Mouse (Mus musculus): ENCODE measurements around the gene Bbx. TPM values are rescaled to one million over a fixed set of nuclear protein-coding genes. Genes with fewer than 3 reads are reported as not detected.

Gene Bbx
- polyA plus RNA-seq, 1 experiment: 4.6 TPM

DNA sequence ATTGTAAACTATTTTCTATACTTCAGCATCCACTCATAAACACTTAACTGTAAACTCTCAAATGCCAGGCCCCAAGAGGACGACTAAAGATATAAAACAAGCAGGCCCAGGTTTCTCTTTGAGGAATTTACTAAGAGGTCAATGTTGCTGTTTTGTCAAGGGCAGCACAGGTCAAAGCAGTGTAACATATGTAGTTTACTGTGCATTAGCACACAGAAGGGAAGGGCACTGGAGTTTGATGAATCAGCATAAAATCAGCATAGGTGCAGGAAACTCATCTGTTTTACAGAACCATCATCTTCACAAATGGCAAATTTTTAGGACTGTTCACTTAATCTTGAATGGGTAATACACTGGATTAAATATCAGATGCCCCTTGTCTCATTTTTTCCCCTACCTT, 205.9 kb downstream of the Bbx start:
- H3ac ChIP-seq (ENCODE audit: control insufficient read depth, insufficient read length): no peak overlapping the region
- peaks cover 6% of the 10 kb centered on the region for H3K36me3 ChIP-seq (ENCODE audit: control insufficient read depth, insufficient read depth)
- no peaks in the 10 kb centered on the region for H3K79me2 ChIP-seq (ENCODE audit: control insufficient read depth, insufficient read depth)
- TF ChIP-seq E2F4 (IDR thresholded peaks at IDR 0.05; ENCODE audit: insufficient read depth) (no peak), CEBPB (IDR thresholded peaks at IDR 0.05; ENCODE audit: insufficient read depth, poor library complexity, severe bottlenecking) (no peak), TCF3 (IDR thresholded peaks at IDR 0.05; ENCODE audit: insufficient read length, low read depth) (no peak)
- no peak overlapping the region for H3K4me2 ChIP-seq (ENCODE audit: low read depth)
- H3K4me3 ChIP-seq: no peak overlapping the region
- H3K27me3 ChIP-seq (ENCODE audit: control insufficient read depth, insufficient read depth, insufficient read length): no peaks in the 10 kb centered on the region

- no peaks in the 10 kb centered on the region for H3K79me2 ChIP-seq (ENCODE audit: control insufficient read depth, insufficient read depth)
- no peak overlapping the region for H3K4me2 ChIP-seq (ENCODE audit: low read depth)
- no peak overlapping the region for H3K4me3 ChIP-seq
- H3ac ChIP-seq (ENCODE audit: control insufficient read depth, insufficient read length): no peak overlapping the region
- H3K27me3 ChIP-seq (ENCODE audit: control insufficient read depth, insufficient read depth, insufficient read length): no peaks in the 10 kb centered on the region
- TF ChIP-seq POLR2AphosphoS2 (IDR thresholded peaks at IDR 0.05; ENCODE audit: insufficient read length, low read depth): no peak
- no peak for TF ChIP-seq REST (IDR thresholded peaks at IDR 0.05; ENCODE audit: insufficient read depth, insufficient read length)
- TF ChIP-seq SRF (IDR thresholded peaks at IDR 0.05; ENCODE audit: control insufficient read depth, insufficient read length, low read depth): no peak
- no peak for TF ChIP-seq USF1 (IDR thresholded peaks at IDR 0.05; ENCODE audit: low read depth)
- TF ChIP-seq E2F4 (IDR thresholded peaks at IDR 0.05; ENCODE audit: insufficient read depth): no peak
- peaks cover 6% of the 10 kb centered on the region for H3K36me3 ChIP-seq (ENCODE audit: control insufficient read depth, insufficient read depth)
These were observed 207.2 kb downstream of the Bbx start for GRCm38 (mm10) chr16:50224946-50225345.

- H3K36me3 ChIP-seq (ENCODE audit: control insufficient read depth, insufficient read depth): peaks cover 10% of the 10 kb centered on the region
- no peaks in the 10 kb centered on the region for H3K27me3 ChIP-seq (ENCODE audit: control insufficient read depth, insufficient read depth, insufficient read length)
These were observed 211.3 kb downstream of the Bbx start for GRCm38 (mm10) chr16:50220734-50221501.

GRCm38 (mm10) chr16:50217084-50217483, 215.1 kb downstream of the Bbx start:
- TF ChIP-seq TCF3 (IDR thresholded peaks at IDR 0.05; ENCODE audit: insufficient read length, low read depth) (no peak), USF1 (IDR thresholded peaks at IDR 0.05; ENCODE audit: low read depth) (no peak), TCF12 (IDR thresholded peaks at IDR 0.05; ENCODE audit: insufficient read depth, poor library complexity, severe bottlenecking) (no peak), CEBPB (IDR thresholded peaks at IDR 0.05; ENCODE audit: insufficient read depth, poor library complexity, severe bottlenecking) (no peak), MYOD1 (IDR thresholded peaks at IDR 0.05; ENCODE audit: control insufficient read depth in 1 of 3, insufficient read length in 2 of 3, low read depth in 2 of 3) (no peak), POLR2A (IDR thresholded peaks at IDR 0.05; ENCODE audit: insufficient read length, low read depth) (no peak), REST (IDR thresholded peaks at IDR 0.05; ENCODE audit: insufficient read depth, insufficient read length) (no peak), MAX (IDR thresholded peaks at IDR 0.05; ENCODE audit: low read depth) (no peak), POLR2AphosphoS2 (IDR thresholded peaks at IDR 0.05; ENCODE audit: insufficient read length, low read depth) (no peak), SRF (IDR thresholded peaks at IDR 0.05; ENCODE audit: control insufficient read depth, insufficient read length, low read depth) (no peak), MYOG (IDR thresholded peaks at IDR 0.05; ENCODE audit: control insufficient read depth in 1 of 3, insufficient read depth in 1 of 3, insufficient read length in 2 of 3, low read depth in 2 of 3) (no peak)

More at GRCm38 (mm10) chr16:50220734-50221501, 211.3 kb downstream of the Bbx start:
- no peak for TF ChIP-seq TCF12 (IDR thresholded peaks at IDR 0.05; ENCODE audit: insufficient read depth, poor library complexity, severe bottlenecking)
- TF ChIP-seq E2F4 (IDR thresholded peaks at IDR 0.05; ENCODE audit: insufficient read depth): no peak
- TF ChIP-seq SRF (IDR thresholded peaks at IDR 0.05; ENCODE audit: control insufficient read depth, insufficient read length, low read depth): no peak
- TF ChIP-seq REST (IDR thresholded peaks at IDR 0.05; ENCODE audit: insufficient read depth, insufficient read length): no peak
- no peak for TF ChIP-seq POLR2A (IDR thresholded peaks at IDR 0.05; ENCODE audit: insufficient read length, low read depth)
- TF ChIP-seq USF1 (IDR thresholded peaks at IDR 0.05; ENCODE audit: low read depth): no peak
- TF ChIP-seq POLR2AphosphoS2 (IDR thresholded peaks at IDR 0.05; ENCODE audit: insufficient read length, low read depth): no peak
- TF ChIP-seq MYOG (IDR thresholded peaks at IDR 0.05; ENCODE audit: control insufficient read depth in 1 of 3, insufficient read depth in 1 of 3, insufficient read length in 2 of 3, low read depth in 2 of 3): no peak
- no peak for TF ChIP-seq MYOD1 (IDR thresholded peaks at IDR 0.05; ENCODE audit: control insufficient read depth in 1 of 3, insufficient read length in 2 of 3, low read depth in 2 of 3)
- no peak for TF ChIP-seq MAX (IDR thresholded peaks at IDR 0.05; ENCODE audit: low read depth)
- TF ChIP-seq CEBPB (IDR thresholded peaks at IDR 0.05; ENCODE audit: insufficient read depth, poor library complexity, severe bottlenecking): no peak
- TF ChIP-seq TCF3 (IDR thresholded peaks at IDR 0.05; ENCODE audit: insufficient read length, low read depth): no peak
- Histone ChIP-seq H3K4me2 (ENCODE audit: low read depth) (no peak overlapping the region), H3ac (ENCODE audit: control insufficient read depth, insufficient read length) (no peak overlapping the region), H3K4me3 (no peak overlapping the region), H3K79me2 (ENCODE audit: control insufficient read depth, insufficient read depth) (no peaks in the 10 kb centered on the region)

GRCm38 (mm10) chr16:50211727-50212126, 220.5 kb downstream of the Bbx start:
- no peaks in the 10 kb centered on the region for H3K27me3 ChIP-seq (ENCODE audit: control insufficient read depth, insufficient read depth, insufficient read length)
- TF ChIP-seq MYOG (IDR thresholded peaks at IDR 0.05; ENCODE audit: control insufficient read depth in 1 of 3, insufficient read depth in 1 of 3, insufficient read length in 2 of 3, low read depth in 2 of 3) (no peak), SRF (IDR thresholded peaks at IDR 0.05; ENCODE audit: control insufficient read depth, insufficient read length, low read depth) (no peak), CEBPB (IDR thresholded peaks at IDR 0.05; ENCODE audit: insufficient read depth, poor library complexity, severe bottlenecking) (no peak), POLR2A (IDR thresholded peaks at IDR 0.05; ENCODE audit: insufficient read length, low read depth) (no peak), TCF12 (IDR thresholded peaks at IDR 0.05; ENCODE audit: insufficient read depth, poor library complexity, severe bottlenecking) (no peak), POLR2AphosphoS2 (IDR thresholded peaks at IDR 0.05; ENCODE audit: insufficient read length, low read depth) (no peak), REST (IDR thresholded peaks at IDR 0.05; ENCODE audit: insufficient read depth, insufficient read length) (no peak), E2F4 (IDR thresholded peaks at IDR 0.05; ENCODE audit: insufficient read depth) (no peak)
- no peak overlapping the region for H3K4me3 ChIP-seq
- no peaks in the 10 kb centered on the region for H3K79me2 ChIP-seq (ENCODE audit: control insufficient read depth, insufficient read depth)
- H3K4me2 ChIP-seq (ENCODE audit: low read depth): no peak overlapping the region
- no peak overlapping the region for H3ac ChIP-seq (ENCODE audit: control insufficient read depth, insufficient read length)
- H3K36me3 ChIP-seq (ENCODE audit: control insufficient read depth, insufficient read depth): peaks cover 15% of the 10 kb centered on the region

More at GRCm38 (mm10) chr16:50217084-50217483, 215.1 kb downstream of the Bbx start:
- Histone ChIP-seq H3K4me3 (no peak overlapping the region), H3ac (ENCODE audit: control insufficient read depth, insufficient read length) (no peak overlapping the region), H3K4me2 (ENCODE audit: low read depth) (no peak overlapping the region), H3K36me3 (ENCODE audit: control insufficient read depth, insufficient read depth) (peaks cover 16% of the 10 kb centered on the region), H3K79me2 (ENCODE audit: control insufficient read depth, insufficient read depth) (no peaks in the 10 kb centered on the region), H3K27me3 (ENCODE audit: control insufficient read depth, insufficient read depth, insufficient read length) (no peaks in the 10 kb centered on the region)
